Mouse (Mus musculus): ENCODE measurements around the gene Lekr1. TPM values are rescaled to one million over a fixed set of nuclear protein-coding genes. Genes with fewer than 3 reads are reported as not detected.

Lekr1 gene
- polyA plus RNA-seq, 1 experiment from 2014 or later = 5.7 TPM

- Histone ChIP-seq H3K27me3 (no peaks in the 10 kb centered on the region), H3K27ac (no peak overlapping the region), H3K4me1 (replicated peaks) (no peaks in the 10 kb centered on the region), H3K9ac (replicated peaks) (no peak overlapping the region), H3K36me3 (no peaks in the 10 kb centered on the region), H3K4me2 (replicated peaks) (no peak overlapping the region), H3K4me3 (replicated peaks) (no peak overlapping the region), H3K9me3 (no peaks in the 10 kb centered on the region)
- ATAC-seq = 0 out of 2 replicates have a peak, but pooled peaks have one; percentile 20
- WGBS = 76% methylated on average over 8 of the region's 8 CpGs
These were observed 179.0 kb downstream of the Lekr1 start for GRCm38 (mm10) chr3:65844851-65845552.

GRCm38 (mm10) chr3:65847158-65847787 lies 181.2 kb downstream of the Lekr1 start:
- Histone ChIP-seq H3K9me3 (no peaks in the 10 kb centered on the region), H3K4me1 (replicated peaks) (no peaks in the 10 kb centered on the region), H3K36me3 (no peaks in the 10 kb centered on the region), H3K27ac (no peak overlapping the region), H3K27me3 (no peaks in the 10 kb centered on the region), H3K9ac (replicated peaks) (no peak overlapping the region), H3K4me2 (replicated peaks) (no peak overlapping the region), H3K4me3 (replicated peaks) (no peak overlapping the region)
- ATAC-seq = peak; percentile 30; the same call in 1 of the 2 replicates
- 87% methylated on average over 4 of the region's 4 CpGs for WGBS

- Histone ChIP-seq H3K4me2 (replicated peaks) (no peak overlapping the region), H3K4me3 (replicated peaks) (no peak overlapping the region), H3K4me1 (replicated peaks) (peaks cover 7% of the 10 kb centered on the region), H3K36me3 (no peaks in the 10 kb centered on the region), H3K9me3 (no peaks in the 10 kb centered on the region), H3K27me3 (peaks cover 15% of the 10 kb centered on the region; the same call in 1 of the 2 replicates), H3K9ac (replicated peaks) (no peak overlapping the region), H3K27ac (no peak overlapping the region)
- no peak for ATAC-seq
- WGBS = 87% methylated on average over 5 of the region's 5 CpGs
These were observed 187.7 kb downstream of the Lekr1 start for GRCm38 (mm10) chr3:65853746-65854145.

GRCm38 (mm10) chr3:65855521-65855920 lies 189.5 kb downstream of the Lekr1 start:
- no peak overlapping the region for H3K9ac ChIP-seq (replicated peaks)
- H3K27me3 ChIP-seq = peaks cover 18% of the 10 kb centered on the region
- 76% methylated on average over 5 of the region's 5 CpGs for WGBS
- H3K4me1 ChIP-seq (replicated peaks) = peaks cover 11% of the 10 kb centered on the region
- H3K4me3 ChIP-seq (replicated peaks) = no peak overlapping the region
- ATAC-seq = no peak
- no peaks in the 10 kb centered on the region for H3K9me3 ChIP-seq
- no peak overlapping the region for H3K27ac ChIP-seq
- no peak overlapping the region for H3K4me2 ChIP-seq (replicated peaks)
- H3K36me3 ChIP-seq = no peaks in the 10 kb centered on the region

GRCm38 (mm10) chr3:65858118-65858517 lies 192.1 kb downstream of the Lekr1 start:
- WGBS = 47% methylated on average over 11 of the region's 11 CpGs
- H3K4me2 ChIP-seq (replicated peaks) = no peak overlapping the region
- no peak for ATAC-seq
- H3K9ac ChIP-seq (replicated peaks) = no peak overlapping the region
- H3K27ac ChIP-seq = no peak overlapping the region
- peaks cover 18% of the 10 kb centered on the region for H3K27me3 ChIP-seq
- H3K4me3 ChIP-seq (replicated peaks) = no peak overlapping the region
- H3K36me3 ChIP-seq = no peaks in the 10 kb centered on the region
- H3K9me3 ChIP-seq = no peaks in the 10 kb centered on the region
- H3K4me1 ChIP-seq (replicated peaks) = peaks cover 35% of the 10 kb centered on the region

GRCm38 (mm10) chr3:65858741-65859348 lies 192.8 kb downstream of the Lekr1 start:
- Histone ChIP-seq H3K4me1 (replicated peaks) (peaks cover 41% of the 10 kb centered on the region), H3K4me2 (replicated peaks) (0 out of 2 replicates have a peak overlapping the region, but pooled peaks have one; percentile 8), H3K27ac (no peak overlapping the region), H3K9me3 (no peaks in the 10 kb centered on the region), H3K4me3 (replicated peaks) (no peak overlapping the region), H3K27me3 (peaks cover 21% of the 10 kb centered on the region), H3K36me3 (no peaks in the 10 kb centered on the region), H3K9ac (replicated peaks) (no peak overlapping the region)
- 5% methylated on average over 13 of the region's 13 CpGs for WGBS
- ATAC-seq = no peak

GRCm38 (mm10) chr3:65859750-65860149 lies 193.7 kb downstream of the Lekr1 start:
- ATAC-seq = no peak
- Histone ChIP-seq H3K9me3 (no peaks in the 10 kb centered on the region), H3K27ac (no peak overlapping the region), H3K4me2 (replicated peaks) (no peak overlapping the region), H3K27me3 (peaks cover 24% of the 10 kb centered on the region), H3K9ac (replicated peaks) (no peak overlapping the region), H3K36me3 (no peaks in the 10 kb centered on the region), H3K4me1 (replicated peaks) (peaks cover 47% of the 10 kb centered on the region), H3K4me3 (replicated peaks) (no peak overlapping the region)
- 90% methylated on average over 6 of the region's 6 CpGs for WGBS

GRCm38 (mm10) chr3:65860903-65861302 lies 194.9 kb downstream of the Lekr1 start:
- Histone ChIP-seq H3K4me2 (replicated peaks) (no peak overlapping the region), H3K4me3 (replicated peaks) (no peak overlapping the region), H3K9ac (replicated peaks) (no peak overlapping the region), H3K9me3 (no peaks in the 10 kb centered on the region), H3K27ac (no peak overlapping the region), H3K4me1 (replicated peaks) (peaks cover 47% of the 10 kb centered on the region), H3K27me3 (peaks cover 24% of the 10 kb centered on the region), H3K36me3 (no peaks in the 10 kb centered on the region)
- no peak for ATAC-seq
- WGBS = 22% methylated on average over 4 of the region's 4 CpGs

GRCm38 (mm10) chr3:65861471-65861881 lies 195.4 kb downstream of the Lekr1 start:
- Histone ChIP-seq H3K4me3 (replicated peaks) (no peak overlapping the region), H3K9ac (replicated peaks) (no peak overlapping the region), H3K27ac (no peak overlapping the region), H3K9me3 (no peaks in the 10 kb centered on the region), H3K4me1 (replicated peaks) (peaks cover 47% of the 10 kb centered on the region), H3K4me2 (replicated peaks) (no peak overlapping the region), H3K36me3 (no peaks in the 10 kb centered on the region), H3K27me3 (peaks cover 19% of the 10 kb centered on the region)
- WGBS = 4% methylated on average over 6 of the region's 6 CpGs
- no peak for ATAC-seq

- H3K4me1 ChIP-seq (replicated peaks) = peaks cover 44% of the 10 kb centered on the region
- under 1% methylated on average over 11 of the region's 11 CpGs for WGBS
- H3K4me3 ChIP-seq (replicated peaks) = peak overlapping the region; percentile 16; the same call in 1 of the 2 replicates
These were observed 197.3 kb downstream of the Lekr1 start for GRCm38 (mm10) chr3:65863297-65863696.

GRCm38 (mm10) chr3:65863762-65864377 lies 197.8 kb downstream of the Lekr1 start:
- Histone ChIP-seq H3K4me1 (replicated peaks) (peaks cover 39% of the 10 kb centered on the region), H3K36me3 (no peaks in the 10 kb centered on the region), H3K4me3 (replicated peaks) (peak overlapping the region; percentile 16; the same call in 1 of the 2 replicates), H3K9me3 (no peaks in the 10 kb centered on the region), H3K27me3 (peaks cover 12% of the 10 kb centered on the region), H3K4me2 (replicated peaks) (peak overlapping the region; percentile 48), H3K9ac (replicated peaks) (0 out of 2 replicates have a peak overlapping the region, but pooled peaks have one; percentile 29), H3K27ac (no peak overlapping the region)
- WGBS = 40% methylated on average over 16 of the region's 16 CpGs
- peak; percentile 16; the same call in 1 of the 2 replicates for ATAC-seq

More at GRCm38 (mm10) chr3:65863297-65863696, 197.3 kb downstream of the Lekr1 start:
- peak; percentile 95 for ATAC-seq
- Histone ChIP-seq H3K4me2 (replicated peaks) (peak overlapping the region; percentile 48), H3K27ac (no peak overlapping the region), H3K9ac (replicated peaks) (0 out of 2 replicates have a peak overlapping the region, but pooled peaks have one; percentile 29), H3K27me3 (peaks cover 8% of the 10 kb centered on the region), H3K9me3 (no peaks in the 10 kb centered on the region), H3K36me3 (no peaks in the 10 kb centered on the region)
